Mouse (Mus musculus): Measurements from ENCODE around the gene Elf2.

DNA sequence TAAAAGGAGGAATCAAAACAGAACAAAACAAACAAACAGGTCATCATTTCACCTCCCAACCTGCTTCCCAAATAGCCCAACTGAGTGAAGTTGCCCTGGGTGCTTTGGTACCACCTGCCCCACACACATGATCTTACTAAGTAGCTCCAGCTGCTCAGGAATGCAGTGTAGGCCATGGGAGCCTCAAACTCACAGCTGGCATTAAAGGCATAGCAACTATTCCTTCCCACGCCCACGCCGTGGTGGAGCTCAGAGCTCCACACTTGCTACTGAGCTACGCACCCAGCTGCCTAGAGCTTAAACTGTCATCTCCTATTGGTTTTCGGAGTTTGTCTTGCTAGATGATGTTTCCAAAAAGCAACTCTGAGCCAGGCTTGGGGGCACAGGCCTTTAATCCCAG is 121.2 kb downstream of the Elf2 start:
- TF ChIP-seq GATA1 (IDR thresholded peaks at IDR 0.05; ENCODE audit: borderline replicate concordance, low read length): no peak
- TF ChIP-seq CTCF (IDR thresholded peaks at IDR 0.05; ENCODE audit: low read depth, low read length): no peak
- no peak for TF ChIP-seq TAL1 (conservative IDR thresholded peaks at IDR 0.05; ENCODE audit: low read depth, low read length)

Measured in G1E (cell line).